In the genomic region with DNA sequence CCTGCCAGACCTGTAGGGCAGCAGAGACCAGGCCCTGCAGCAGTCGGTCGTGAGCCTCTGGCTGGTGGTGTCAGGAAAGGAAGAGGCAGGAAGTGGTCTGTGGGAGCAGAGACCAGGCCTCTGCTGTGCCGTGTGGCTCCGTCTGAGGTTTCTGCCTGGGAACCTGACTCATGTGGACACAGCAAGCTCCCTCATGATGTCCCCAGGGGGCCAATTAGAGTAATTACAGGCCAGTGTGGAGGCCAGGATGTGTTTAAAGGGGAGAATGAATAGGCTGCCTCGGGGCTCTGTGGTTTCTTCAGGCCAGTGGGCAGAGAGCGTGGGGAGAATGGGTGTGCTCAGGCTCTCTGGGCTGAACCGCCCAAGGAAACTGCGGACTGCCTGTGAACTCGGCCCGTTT, we compare ENCODE assay signal across 12 mouse cellular contexts.
DNase-seq lines count a peak whose midpoint lies in the region; ATAC-seq and TF ChIP-seq lines count a peak whose summit lies in the region.
"Had no signal": no experiment of that assay in that cellular context is flagged by ENCODE, and none has a peak within 500 bp of the region (broad histone marks: within the 10 kb centered on the region; RNA-seq: fewer than 3 reads in every experiment).

No protein-coding gene starts in this region.

- H3K79me2 ChIP-seq in heart, adult 2 months (replicated peaks; ENCODE audit: control insufficient read depth, insufficient read depth, low read length), result no peaks in the 10 kb centered on the region

- peaks cover 54% of the 10 kb centered on the region for H3K27me3 ChIP-seq in heart, embryonic 10.5 days (ENCODE audit: insufficient read depth, poor library complexity, severe bottlenecking)
- no peaks in the 10 kb centered on the region for H3K27me3 ChIP-seq in heart, adult 2 months (ENCODE audit: control insufficient read depth, insufficient read depth, low read length)
- no peaks in the 10 kb centered on the region for H3K27me3 ChIP-seq in forebrain, postnatal 0 days (ENCODE audit: insufficient read depth, low read length)
- H3K27me3 ChIP-seq: liver, embryonic 15.5 days had no signal

- TF ChIP-seq CTCF in heart, adult 2 months (IDR thresholded peaks at IDR 0.05), result no peak
- TF ChIP-seq CTCF in forebrain, postnatal 0 days (IDR thresholded peaks at IDR 0.05; ENCODE audit: low read depth), result no peak

- H3K27ac ChIP-seq in heart, embryonic 10.5 days, result peak overlapping the region; percentile 17; the same call in 1 of the 2 replicates
- H3K27ac ChIP-seq in heart, adult 2 months, result no peak overlapping the region
- H3K27ac ChIP-seq in forebrain, postnatal 0 days (ENCODE audit: low read depth, low read length), result no peak overlapping the region
- H3K27ac ChIP-seq: liver, embryonic 15.5 days had no signal

- ATAC-seq in forebrain, postnatal 0 days, result no peak

- peaks cover 5% of the 10 kb centered on the region for H3K4me1 ChIP-seq in heart, embryonic 10.5 days
- no peaks in the 10 kb centered on the region; the same call in 1 of the 2 replicates for H3K4me1 ChIP-seq in heart, adult 2 months (ENCODE audit: control insufficient read depth, insufficient read depth, low read length)
- no peaks in the 10 kb centered on the region for H3K4me1 ChIP-seq in forebrain, postnatal 0 days (ENCODE audit: insufficient read depth)
- H3K4me1 ChIP-seq: liver, embryonic 15.5 days had no signal

- TF ChIP-seq EP300 in heart, adult 2 months (IDR thresholded peaks at IDR 0.05; ENCODE audit: insufficient read depth, low read depth, low read length), result no peak

- 52% methylated on average over 10 of the region's 10 CpGs for WGBS in heart, embryonic 10.5 days
- WGBS in heart, adult 2 months, result 48% methylated on average over 10 of the region's 10 CpGs
- WGBS in forebrain, postnatal 0 days, result 34% methylated on average over 10 of the region's 10 CpGs

- no peak overlapping the region for H3K9ac ChIP-seq in heart, adult 2 months (ENCODE audit: low read depth, low read length)
- H3K9ac ChIP-seq in forebrain, postnatal 0 days, result no peak overlapping the region
- H3K9ac ChIP-seq: liver, embryonic 15.5 days had no signal

- no peaks in the 10 kb centered on the region for H3K36me3 ChIP-seq in heart, embryonic 10.5 days
- H3K36me3 ChIP-seq in heart, adult 2 months (ENCODE audit: control insufficient read depth, insufficient read depth, low read length), result no peaks in the 10 kb centered on the region
- H3K36me3 ChIP-seq in forebrain, postnatal 0 days (ENCODE audit: insufficient read depth), result no peaks in the 10 kb centered on the region
- H3K36me3 ChIP-seq: liver, embryonic 15.5 days had no signal

- DNase-seq in heart, embryonic 10.5 days (ENCODE audit: low spot score), result no peak
- DNase-seq in heart, adult 2 months, result no peak
- DNase-seq in CD4-positive helper T cell, adult 2 months (ENCODE audit: low read depth, low spot score), result peak; percentile 61
- DNase-seq in forebrain, postnatal 0 days, result peak; percentile 13
- DNase-seq in retina, embryonic 14.5 days (ENCODE audit: low spot score), result peak; percentile 58
- no peak for DNase-seq in embryo, embryonic 9.5 days (ENCODE audit: extremely low spot score)
- DNase-seq in layer of hippocampus, adult 9-11 months, result no peak
- no peak for DNase-seq in layer of hippocampus, adult 11-12 months (ENCODE audit: low spot score)
- DNase-seq: adrenal gland, postnatal 25 days; cerebellum, postnatal 25 days; heart, postnatal 10 days had no signal

- H3K4me2 ChIP-seq in forebrain, postnatal 0 days (ENCODE audit: low read depth), result no peak overlapping the region
- H3K4me2 ChIP-seq: liver, embryonic 15.5 days had no signal

- TF ChIP-seq POLR2A in heart, adult 2 months (IDR thresholded peaks at IDR 0.05; ENCODE audit: insufficient read depth, low read depth, low read length), result no peak

- intact Hi-C loops in heart, adult 2 months (cut with DNase I), result no loop called here

- H3K4me3 ChIP-seq in heart, embryonic 10.5 days, result no peak overlapping the region
- no peak overlapping the region for H3K4me3 ChIP-seq in heart, adult 2 months
- H3K4me3 ChIP-seq in forebrain, postnatal 0 days (ENCODE audit: low read depth, low read length), result no peak overlapping the region
- H3K4me3 ChIP-seq: liver, embryonic 15.5 days had no signal

- H3K9me3 ChIP-seq in heart, embryonic 10.5 days, result no peaks in the 10 kb centered on the region
- no peaks in the 10 kb centered on the region; the same call in 1 of the 2 replicates for H3K9me3 ChIP-seq in forebrain, postnatal 0 days (ENCODE audit: low read length)
- H3K9me3 ChIP-seq: liver, embryonic 15.5 days had no signal

Comparison
In these comparisons a context has a peak if more than half of its experiments do, and no peak if none do; other contexts are left out.
1. DNase-seq: peak in CD4-positive helper T cell, adult 2 months (single experiment), forebrain, postnatal 0 days (single experiment) and retina, embryonic 14.5 days (single experiment); none in heart, embryonic 10.5 days (single experiment), heart, adult 2 months (0 of 2), embryo, embryonic 9.5 days (single experiment), layer of hippocampus, adult 9-11 months (single experiment) and layer of hippocampus, adult 11-12 months (single experiment).